Mouse (Mus musculus) Muller cell, postnatal 12 days (primary cell): Measurements from ENCODE around the gene Ankrd42.
A peak's percentile ranks its signal among the peaks of the same experiment; 100 is the strongest.

ENCODE experiments used
- DNase-seq: peaks from one replicate; pipeline ENCODE4 v3.0.0-alpha.2; 2015; ENCODE audit errors: inconsistent ontology term

Ankrd42 gene

GRCm38 (mm10) chr7:92566775-92567174 is 70.2 kb downstream of the Ankrd42 start:
- DNase-seq = no peak

GRCm38 (mm10) chr7:92560986-92561876 is 75.7 kb downstream of the Ankrd42 start, which contains the start of gene Ccdc90b:
Gene Ccdc90b (plus strand): TSS chr7:92561149.
- peak; percentile 93 for DNase-seq

- DNase-seq = no peak
Observed at GRCm38 (mm10) chr7:92558744-92559143, 78.2 kb downstream of the Ankrd42 start.

DNA sequence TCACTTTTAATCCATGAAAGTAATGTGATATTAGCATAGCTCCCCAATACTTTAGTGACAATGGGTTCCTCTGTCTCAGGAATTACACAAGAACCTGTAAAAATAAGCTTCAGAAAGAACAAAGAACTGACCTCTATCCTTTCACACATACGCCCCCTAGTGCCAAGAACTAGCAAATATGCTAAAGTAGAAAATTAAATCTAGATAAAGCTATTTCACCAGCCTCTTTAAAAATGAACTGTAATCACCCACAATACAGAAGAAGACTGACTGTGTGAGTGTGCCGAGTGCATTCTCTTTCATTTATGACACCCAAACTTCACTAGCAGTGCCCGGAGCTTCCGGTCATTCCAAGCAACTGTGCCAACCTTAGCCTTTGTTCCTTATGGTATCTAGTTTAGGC is 86.0 kb downstream of the Ankrd42 start:
- DNase-seq = peak; percentile 42

DNA sequence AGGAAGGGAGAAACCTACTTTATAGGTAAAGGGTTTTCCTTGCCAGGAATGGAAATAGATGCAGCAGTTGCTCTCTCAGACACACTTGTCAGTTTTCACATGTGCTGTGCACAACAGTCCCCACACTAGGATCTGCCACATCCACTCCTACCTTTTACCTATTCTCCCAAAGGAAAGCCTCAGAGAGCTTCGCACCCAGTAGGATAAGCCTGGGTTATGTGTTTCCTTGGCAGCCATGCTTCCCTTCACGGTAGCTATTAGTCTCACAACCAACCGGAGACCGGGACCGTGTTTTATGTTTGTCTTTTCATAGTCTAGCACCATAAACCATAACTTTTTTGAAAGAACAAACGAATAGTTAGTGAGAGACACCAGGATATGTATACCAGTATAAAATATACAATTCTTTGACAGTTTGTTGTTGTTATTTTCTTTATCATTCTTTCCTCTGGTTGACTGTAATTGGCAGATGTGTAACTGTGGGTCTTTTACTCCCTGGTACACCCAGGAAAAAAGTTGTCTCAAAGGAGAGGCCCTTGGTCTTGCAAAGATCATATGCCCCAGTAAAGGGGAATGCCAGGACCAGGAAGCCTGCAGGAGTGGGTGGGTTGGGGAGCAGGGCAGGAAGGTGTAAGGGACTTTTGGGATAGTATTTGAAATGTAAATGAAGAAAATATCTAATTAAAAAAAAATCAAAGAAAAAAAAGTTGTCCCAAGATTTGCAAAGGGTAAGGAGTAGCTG is 86.5 kb downstream of the Ankrd42 start:
- DNase-seq = no peak

GRCm38 (mm10) chr7:92546763-92547162 is 90.2 kb downstream of the Ankrd42 start:
- DNase-seq = no peak

DNA sequence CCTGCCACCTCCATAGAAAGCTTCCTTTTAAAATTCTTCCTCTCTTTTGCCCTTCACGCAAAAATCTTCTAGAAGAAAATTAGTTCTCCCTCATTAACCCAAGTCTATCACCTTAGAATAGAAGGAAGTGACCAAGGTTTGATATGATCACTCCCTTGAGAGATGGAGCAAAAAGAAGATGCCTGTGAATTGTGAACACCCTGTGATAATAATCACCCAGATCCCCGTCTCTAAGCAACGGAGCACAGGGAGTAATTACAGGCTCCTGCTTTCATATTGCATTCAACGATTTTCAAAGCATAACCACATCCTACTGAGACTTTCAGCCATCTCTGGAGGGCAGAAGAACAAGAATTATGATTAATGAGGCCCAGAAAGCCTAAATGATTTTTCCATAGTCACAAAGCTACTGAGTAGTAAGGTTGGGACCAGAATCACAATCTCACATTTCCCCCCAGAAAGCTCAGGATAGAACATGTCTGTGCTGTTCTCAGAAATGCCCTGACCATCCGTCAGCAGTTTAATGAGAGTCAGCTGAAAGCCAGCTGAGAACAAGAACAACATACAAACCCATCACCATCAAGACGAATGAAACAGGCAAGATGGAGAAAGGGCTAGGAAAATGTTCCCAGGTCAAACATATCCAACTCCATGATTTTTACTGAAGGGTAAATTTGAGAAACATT is 104.4 kb downstream of the Ankrd42 start:
- no peak for DNase-seq
